16 mouse cellular contexts compared by ENCODE assay signal in genomic region chr2:166157144-166157543, GRCm38 (mm10). TPM values are rescaled to one million over a fixed set of nuclear protein-coding genes. Genes with fewer than 3 reads are reported as not detected.
A peak's percentile ranks its signal among the peaks of the same experiment; 100 is the strongest.
DNase-seq lines count a peak whose midpoint lies in the region; ATAC-seq and TF ChIP-seq lines count a peak whose summit lies in the region.
"Had no signal": no experiment of that assay in that cellular context is flagged by ENCODE, and none has a peak within 500 bp of the region (broad histone marks: within the 10 kb centered on the region; RNA-seq: fewer than 3 reads in every experiment).

No protein-coding gene starts in this region.

- peak; percentile 89 for TF ChIP-seq EP300 in ES-Bruce4 (IDR thresholded peaks at IDR 0.05; ENCODE audit: insufficient read depth, low read depth, low read length)

- H3K4me3 ChIP-seq in E14TG2a.4 (replicated peaks; ENCODE audit: low read length) (0 out of 2 replicates have a peak overlapping the region, but pooled peaks have one; percentile 0), ES-Bruce4 (ENCODE audit: low read depth, low read length) (no peak overlapping the region)
- H3K4me3 ChIP-seq in embryonic facial prominence, embryonic 12.5 days: no peak overlapping the region
- H3K4me3 ChIP-seq in limb, embryonic 13.5 days: no peak overlapping the region
- H3K4me3 ChIP-seq in cerebellum, adult 2 months (replicated peaks; ENCODE audit: insufficient read depth, low read depth, low read length): no peak overlapping the region
- H3K4me3 ChIP-seq in liver, embryonic 11.5 days (ENCODE audit: low read depth, low read length): no peak overlapping the region
- H3K4me3 ChIP-seq: forebrain, embryonic 12.5 days; left cerebral cortex, adult 2 months had no signal

- 0 out of 2 replicates have a peak, but pooled peaks cover under 1% of the 10 kb centered on the region for H3K36me3 ChIP-seq in E14TG2a.4 (ENCODE audit: insufficient read depth, low read length)
- H3K36me3 ChIP-seq in ES-Bruce4 (ENCODE audit: control insufficient read depth, insufficient read depth, low read length, poor library complexity, severe bottlenecking): no peaks in the 10 kb centered on the region
- no peaks in the 10 kb centered on the region for H3K36me3 ChIP-seq in embryonic facial prominence, embryonic 12.5 days
- no peaks in the 10 kb centered on the region for H3K36me3 ChIP-seq in limb, embryonic 13.5 days
- H3K36me3 ChIP-seq in liver, embryonic 11.5 days (ENCODE audit: control insufficient read depth, insufficient read depth, low read length): no peaks in the 10 kb centered on the region
- H3K36me3 ChIP-seq: forebrain, embryonic 12.5 days had no signal

- no peaks in the 10 kb centered on the region for H3K27me3 ChIP-seq in E14TG2a.4 (ENCODE audit: insufficient read depth, low read length)
- no peaks in the 10 kb centered on the region for H3K27me3 ChIP-seq in ES-Bruce4 (ENCODE audit: control insufficient read depth, insufficient read depth, low read length, poor library complexity, severe bottlenecking)
- no peaks in the 10 kb centered on the region for H3K27me3 ChIP-seq in embryonic facial prominence, embryonic 12.5 days
- H3K27me3 ChIP-seq in limb, embryonic 13.5 days: no peaks in the 10 kb centered on the region
- H3K27me3 ChIP-seq in cerebellum, adult 2 months (ENCODE audit: control insufficient read depth, insufficient read depth, low read length): peaks cover 5% of the 10 kb centered on the region; the same call in 1 of the 2 replicates
- H3K27me3 ChIP-seq in liver, embryonic 11.5 days (replicated peaks; ENCODE audit: control insufficient read depth, insufficient read depth, low read length): peaks cover 45% of the 10 kb centered on the region

- no peak for DNase-seq in cerebellum, adult 2 months
- DNase-seq in embryo, embryonic 11 days: no peak
- DNase-seq in liver, embryonic 11.5 days (ENCODE audit: low spot score): no peak
- DNase-seq: adrenal gland, adult 8-10 months; cerebellum, postnatal 10 days; heart, adult 11 months; kidney, adult 9 months; kidney, postnatal 36 days; left cerebral cortex, postnatal 4 days; lung, postnatal 36 days had no signal

- no peak overlapping the region for H3K9ac ChIP-seq in ES-Bruce4 (ENCODE audit: low read depth, poor library complexity, severe bottlenecking)
- no peak overlapping the region for H3K9ac ChIP-seq in embryonic facial prominence, embryonic 12.5 days
- no peak overlapping the region for H3K9ac ChIP-seq in limb, embryonic 13.5 days
- H3K9ac ChIP-seq in liver, embryonic 11.5 days (ENCODE audit: low read depth, low read length): no peak overlapping the region
- H3K9ac ChIP-seq: forebrain, embryonic 12.5 days had no signal

- no peak for ATAC-seq in embryonic facial prominence, embryonic 12.5 days (ENCODE audit: insufficient number of reproducible peaks, insufficient read depth, low FRiP score, low TSS enrichment)
- ATAC-seq in limb, embryonic 13.5 days (ENCODE audit: low FRiP score, low read depth): no peak
- no peak for ATAC-seq in liver, embryonic 11.5 days (replicated peaks; ENCODE audit: low FRiP score)

- H3K4me2 ChIP-seq in embryonic facial prominence, embryonic 12.5 days (replicated peaks): no peak overlapping the region
- no peak overlapping the region for H3K4me2 ChIP-seq in limb, embryonic 13.5 days (replicated peaks)
- H3K4me2 ChIP-seq in liver, embryonic 11.5 days: no peak overlapping the region
- H3K4me2 ChIP-seq: forebrain, embryonic 12.5 days had no signal

- peak overlapping the region; percentile 99 for H3K27ac ChIP-seq in ES-Bruce4 (ENCODE audit: insufficient read depth, low read length)
- peak overlapping the region; percentile 72; the same call in 1 of the 2 replicates for H3K27ac ChIP-seq in embryonic facial prominence, embryonic 12.5 days
- peak overlapping the region; percentile 85 for H3K27ac ChIP-seq in limb, embryonic 13.5 days
- no peak overlapping the region for H3K27ac ChIP-seq in cerebellum, adult 2 months (ENCODE audit: insufficient read depth, low read length)
- no peak overlapping the region for H3K27ac ChIP-seq in liver, embryonic 11.5 days (ENCODE audit: low read depth, low read length)
- H3K27ac ChIP-seq: forebrain, embryonic 12.5 days; left cerebral cortex, adult 2 months had no signal

- no peak for TF ChIP-seq POLR2A in ES-Bruce4 (IDR thresholded peaks at IDR 0.05; ENCODE audit: insufficient read depth, low read length)
- no peak for TF ChIP-seq POLR2A in cerebellum, adult 2 months (IDR thresholded peaks at IDR 0.05; ENCODE audit: borderline replicate concordance, insufficient read depth, low read length)

- TF ChIP-seq CTCF in E14TG2a.4 (conservative IDR thresholded peaks at IDR 0.05; ENCODE audit: low read length) (no peak), ES-Bruce4 (IDR thresholded peaks at IDR 0.05; ENCODE audit: low read depth, low read length) (no peak)
- TF ChIP-seq CTCF in cerebellum, adult 2 months (IDR thresholded peaks at IDR 0.05; ENCODE audit: borderline replicate concordance, insufficient read depth, low read depth, low read length): no peak

- no peaks in the 10 kb centered on the region for H3K9me3 ChIP-seq in E14TG2a.4 (ENCODE audit: low read length)
- no peaks in the 10 kb centered on the region for H3K9me3 ChIP-seq in ES-Bruce4 (replicated peaks; ENCODE audit: control insufficient read depth, insufficient read depth, low read length, poor library complexity, severe bottlenecking)
- no peaks in the 10 kb centered on the region for H3K9me3 ChIP-seq in embryonic facial prominence, embryonic 12.5 days
- H3K9me3 ChIP-seq in limb, embryonic 13.5 days: no peaks in the 10 kb centered on the region
- H3K9me3 ChIP-seq in liver, embryonic 11.5 days (ENCODE audit: control insufficient read depth, low read length): no peaks in the 10 kb centered on the region

- H3K4me1 ChIP-seq in E14TG2a.4 (replicated peaks; ENCODE audit: low read depth, low read length) (peaks cover 60% of the 10 kb centered on the region), ES-Bruce4 (ENCODE audit: control insufficient read depth, insufficient read depth, low read length) (peaks cover 11% of the 10 kb centered on the region)
- H3K4me1 ChIP-seq in embryonic facial prominence, embryonic 12.5 days: peaks cover 44% of the 10 kb centered on the region
- peaks cover 58% of the 10 kb centered on the region for H3K4me1 ChIP-seq in limb, embryonic 13.5 days
- no peaks in the 10 kb centered on the region; the same call in 1 of the 2 replicates for H3K4me1 ChIP-seq in cerebellum, adult 2 months (ENCODE audit: control insufficient read depth, insufficient read depth, low read length)
- H3K4me1 ChIP-seq in liver, embryonic 11.5 days (replicated peaks; ENCODE audit: control insufficient read depth, insufficient read depth, low read length): peaks cover 3% of the 10 kb centered on the region; the same call in 1 of the 2 replicates

- 85% methylated on average over 2 of the region's 2 CpGs for WGBS in embryonic facial prominence, embryonic 12.5 days
- whole genome bisulfite sequencing in limb, embryonic 13.5 days: 76% methylated on average over 2 of the region's 2 CpGs
- 94% methylated on average over 2 of the region's 2 CpGs for WGBS in cerebellum, adult 2 months
- 66% methylated on average over 2 of the region's 2 CpGs for WGBS in liver, embryonic 11.5 days

RNA-seq across cellular contexts. Expression of gene Sulf2, which starts 1.7 kb away (rescaled TPM):
- polyA plus RNA-seq in ES-Bruce4 (2011; ENCODE audit: insufficient read depth, insufficient read length, low read depth, missing spikeins): 116 and 119 TPM in 2 replicates
- 229 and 238 TPM in 2 replicates for polyA plus RNA-seq in embryonic facial prominence, embryonic 12.5 days (2016; fragmentation: Nextera tagmentation; extraction: Ambion mirVana)
- 171 and 181 TPM in 2 replicates for polyA plus RNA-seq in limb, embryonic 13.5 days (2015; fragmentation: Nextera tagmentation; extraction: Ambion mirVana)
- 39.2 and 40.0 TPM in 2 replicates for polyA plus RNA-seq in cerebellum, adult 2 months (2012; rRNA removed)
- polyA plus RNA-seq in liver, embryonic 11.5 days (2014; fragmentation: Nextera tagmentation; extraction: Ambion mirVana): 30.3 and 32.4 TPM in 2 replicates

Comparison
In these comparisons a context has a peak if more than half of its experiments do, and no peak if none do; other contexts are left out.
1. H3K27ac ChIP-seq: peak in ES-Bruce4 (single experiment), embryonic facial prominence, embryonic 12.5 days (single experiment) and limb, embryonic 13.5 days (single experiment); none in cerebellum, adult 2 months (single experiment) and liver, embryonic 11.5 days (single experiment).